Mouse (Mus musculus): ENCODE measurements at regions not wholly inside any gene's neighbourhood (a gene's known extent, or its start where the extent isn't known, plus 50 kb on each side); places are given as distances from the start of the nearest gene placed in this dataset.

GRCm38 (mm10) chr17:85869179-85869578, 181.1 kb upstream of the Six2 start:
- TF ChIP-seq CTCF (IDR thresholded peaks at IDR 0.05; ENCODE audit: low read depth, low read length) (no peak), POLR2A (IDR thresholded peaks at IDR 0.05; ENCODE audit: extremely low read depth, insufficient read depth, low read length) (no peak)

Measured in liver, adult 2 months (tissue).